Mouse (Mus musculus): ENCODE measurements around the gene Zik1.

The Zik1 gene

GRCm38 (mm10) chr7:10494786-10495521, at the start of gene Zik1:
Zik1 (minus strand) TSS chr7:10495394.
- peak; percentile 73 to 83 for DNase-seq

- DNase-seq: no peak
These were observed 384 bp upstream of the Zik1 start for GRCm38 (mm10) chr7:10495578-10495977.

- DNase-seq: peak; percentile 7 to 25
These were observed 14.5 kb downstream of the Zik1 start for GRCm38 (mm10) chr7:10480588-10481233.

- no peak for DNase-seq
These were observed 15.4 kb downstream of the Zik1 start for GRCm38 (mm10) chr7:10479813-10480212.

GRCm38 (mm10) chr7:10458166-10458565, 37.0 kb downstream of the Zik1 start:
- no peak for DNase-seq

GRCm38 (mm10) chr7:10443031-10443430, 52.2 kb downstream of the Zik1 start, which contains the start of gene Vmn1r67:
Vmn1r67 (plus strand) TSS chr7:10443331.
- DNase-seq: no peak

Data from kidney, postnatal 4 days (tissue).